Mouse (Mus musculus) stomach, postnatal 0 days (tissue): ENCODE measurements around the gene Gucd1. TPM values are rescaled to one million over a fixed set of nuclear protein-coding genes. Genes with fewer than 3 reads are reported as not detected.
A peak's percentile ranks its signal among the peaks of the same experiment; 100 is the strongest.

Experiments
- ATAC-seq: fragments of 200-750 bp; cut with Nextera tagmentation; 2 replicates; pipeline ENCODE4 v1.8.0; 2017; ENCODE audit not compliant: low FRiP score, low TSS enrichment
- DNase-seq: peaks from one replicate; pipeline ENCODE4 v3.0.0-alpha.2; 2016; ENCODE audit warnings: low spot score
- H3K27ac ChIP-seq: fragments of 300-500 bp; sonication (generic); replicated peaks from 2 replicates; pipeline ENCODE4 v1.5.1; 2014; ENCODE audit warnings: mild to moderate bottlenecking, control low read depth
- H3K27me3 ChIP-seq: fragments of 300-500 bp; sonication (generic); 2 replicates; pipeline ENCODE4 v1.6.1; 2014; ENCODE audit warnings: low read length; ENCODE audit not compliant: control insufficient read depth, insufficient read depth
- H3K36me3 ChIP-seq: fragments of 300-500 bp; sonication (generic); 2 replicates; pipeline ENCODE4 v1.6.1; 2014; ENCODE audit warnings: low read length, mixed read lengths; ENCODE audit not compliant: control insufficient read depth, insufficient read depth
- H3K4me1 ChIP-seq: fragments of 300-500 bp; sonication (generic); replicated peaks from 2 replicates; pipeline ENCODE4 v1.6.1; 2014; ENCODE audit warnings: antibody characterized with exemption; ENCODE audit not compliant: control insufficient read depth, insufficient read depth
- H3K4me2 ChIP-seq: fragments of 300-500 bp; sonication (generic); replicated peaks from 2 replicates; pipeline ENCODE4 v1.6.1; 2014; ENCODE audit warnings: low read depth, mild to moderate bottlenecking, control low read depth, moderate library complexity
- H3K4me3 ChIP-seq: fragments of 300-500 bp; sonication (generic); 2 replicates; pipeline ENCODE4 v1.5.1; 2014; ENCODE audit warnings: low read depth, low read length, control low read depth
- H3K9ac ChIP-seq: fragments of 300-500 bp; sonication (generic); 2 replicates; pipeline ENCODE4 v1.6.1; 2014; ENCODE audit warnings: mild to moderate bottlenecking, low read length, control low read depth, mixed read lengths
- H3K9me3 ChIP-seq: fragments of 300-500 bp; sonication (generic); 2 replicates; pipeline ENCODE4 v1.6.1; 2016; ENCODE audit warnings: low read length; ENCODE audit not compliant: control insufficient read depth
- CTCF ChIP-seq: IDR thresholded peaks from 2 replicates; pipeline ENCODE4 v1.5.1; 2016; ENCODE audit warnings: antibody characterized with exemption, low read depth, mild to moderate bottlenecking, moderate library complexity
- EP300 ChIP-seq: optimal IDR thresholded peaks from 2 replicates; pipeline ENCODE3; 2016; ENCODE audit warnings: antibody characterized with exemption
- WGBS: fragments of 180-500 bp; shearing (Covaris S2); extraction: QIAGEN DNeasy Blood & Tissue Kit; methylation state at CpG from one replicate; pipeline ENCODE4 v1.1.7; 2014; 5-methylcytosine and 5-hydroxymethylcytosine counted together
- polyA plus RNA-seq: library from polyadenylated mRNA; unstranded; fragments of >200 nt; fragmentation: Nextera tagmentation; extraction: Ambion mirVana; gene quantifications from 2 replicates; pipeline ENCODE4 v1.2.1, GENCODE M21; 2015

Gene Gucd1
- polyA plus RNA-seq, 1 experiment from 2014 or later = 14.6 TPM

DNA sequence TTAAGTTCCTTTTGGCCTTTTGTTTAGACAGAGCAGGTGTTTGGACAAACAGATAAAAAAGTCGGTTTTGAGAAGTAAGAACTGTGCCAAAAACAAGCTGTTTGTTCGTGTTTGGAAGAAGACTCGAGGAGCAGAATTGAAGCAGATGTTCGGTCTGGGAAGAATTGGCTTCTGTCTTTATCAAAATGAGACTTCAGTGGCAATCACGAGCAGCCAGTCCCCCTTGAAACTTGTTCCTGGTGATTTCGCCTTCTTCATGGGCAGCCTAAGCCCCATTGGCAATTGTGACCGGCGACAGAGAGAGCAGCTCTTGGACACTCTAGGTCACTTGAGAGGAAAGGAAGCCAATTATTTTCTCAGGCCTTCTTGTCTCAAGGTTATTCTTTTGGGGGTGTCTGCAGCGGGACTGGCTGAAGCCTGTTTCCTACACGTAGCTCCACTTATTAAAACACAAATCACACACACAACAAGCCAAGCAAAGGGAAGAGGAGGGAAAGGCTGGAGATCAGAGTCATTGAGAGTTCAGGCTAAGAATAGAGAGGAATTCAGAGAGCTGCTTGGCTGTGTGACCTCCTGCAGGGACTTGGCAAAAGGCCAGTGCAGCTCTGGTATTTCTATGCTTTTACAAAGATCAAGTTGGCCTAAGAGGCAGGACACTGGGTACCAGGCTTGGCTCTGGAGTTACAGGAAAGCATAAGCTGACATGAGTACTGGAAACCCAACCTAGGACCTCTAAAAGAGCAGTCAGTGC is 66.6 kb downstream of the Gucd1 start:
- Histone ChIP-seq H3K4me1 (no peaks in the 10 kb centered on the region), H3K9me3 (no peaks in the 10 kb centered on the region), H3K9ac (no peak overlapping the region), H3K36me3 (no peaks in the 10 kb centered on the region), H3K27ac (0 out of 2 replicates have a peak overlapping the region, but pooled peaks have one; percentile 9), H3K4me2 (no peak overlapping the region), H3K4me3 (no peak overlapping the region), H3K27me3 (no peaks in the 10 kb centered on the region)
- ATAC-seq (peak; percentile 65; the same call in 1 of the 2 replicates), DNase-seq (peak; percentile 34)
- WGBS = 39% methylated on average over 10 of the region's 10 CpGs
- TF ChIP-seq EP300 (no peak), CTCF (no peak)

DNA sequence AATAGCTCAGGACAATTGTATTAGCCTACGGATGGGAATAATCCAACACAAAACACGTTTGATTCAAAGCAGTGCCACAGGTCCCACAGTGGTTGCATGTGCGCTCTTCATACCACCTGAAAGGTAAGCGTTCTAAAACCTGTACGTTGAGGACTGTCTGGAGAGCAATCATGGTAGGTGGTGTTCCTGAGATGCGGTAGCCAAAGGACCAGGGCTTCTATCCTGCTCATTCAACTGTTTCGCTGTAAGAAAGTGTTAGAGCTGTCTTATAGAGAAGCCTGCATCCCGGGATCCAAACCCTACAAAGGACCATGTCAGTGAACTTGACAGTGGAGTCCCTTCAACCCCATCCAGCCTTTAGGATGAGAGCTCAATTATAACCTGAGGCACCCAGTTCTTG is 67.4 kb downstream of the Gucd1 start:
- no peaks in the 10 kb centered on the region for H3K27me3 ChIP-seq
- no peaks in the 10 kb centered on the region for H3K9me3 ChIP-seq
- H3K27ac ChIP-seq = no peak overlapping the region
- no peak overlapping the region for H3K4me2 ChIP-seq
- ATAC-seq (no peak), DNase-seq (no peak)
- no peak overlapping the region for H3K4me3 ChIP-seq
- 90% methylated on average over 8 of the region's 8 CpGs for WGBS
- no peak overlapping the region for H3K9ac ChIP-seq
- no peaks in the 10 kb centered on the region for H3K4me1 ChIP-seq
- TF ChIP-seq EP300 (no peak), CTCF (no peak)
- H3K36me3 ChIP-seq = no peaks in the 10 kb centered on the region

DNA sequence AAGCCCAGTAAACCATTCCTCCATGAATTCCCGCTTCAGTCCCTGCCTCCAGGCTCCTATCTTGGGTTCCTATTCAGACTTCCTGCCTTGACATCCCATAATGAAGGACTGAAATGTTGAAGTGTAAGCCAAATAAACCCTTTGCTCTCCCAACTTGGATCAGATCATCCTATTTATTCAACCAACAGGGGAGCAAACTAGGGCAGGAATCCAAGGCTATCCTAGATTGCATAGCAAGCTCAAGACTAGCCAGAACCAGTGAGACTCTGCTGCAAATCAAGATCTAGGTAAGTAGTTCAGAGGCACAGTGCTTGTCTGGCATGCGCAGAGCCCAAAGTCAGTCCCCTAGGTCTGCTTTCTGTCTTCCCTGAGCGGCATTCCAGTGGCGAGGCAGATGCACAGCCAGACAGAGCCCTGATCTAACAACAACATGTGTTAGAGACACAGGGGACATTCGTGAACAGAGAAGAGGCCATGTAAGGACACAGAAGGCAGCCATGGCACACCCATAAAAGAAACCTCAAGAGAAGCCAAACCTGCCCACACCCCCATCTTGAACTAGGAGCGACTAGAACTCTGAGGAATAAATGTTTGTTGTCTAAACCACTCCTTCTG is 68.9 kb downstream of the Gucd1 start:
- H3K27ac ChIP-seq = no peak overlapping the region
- no peak overlapping the region for H3K9ac ChIP-seq
- DNase-seq = no peak
- H3K4me3 ChIP-seq = no peak overlapping the region
- H3K4me2 ChIP-seq = no peak overlapping the region
- no peaks in the 10 kb centered on the region for H3K27me3 ChIP-seq
- ATAC-seq = peak; percentile 38; the same call in 1 of the 2 replicates
- TF ChIP-seq CTCF = no peak
- TF ChIP-seq EP300 = no peak
- no peaks in the 10 kb centered on the region for H3K36me3 ChIP-seq
- WGBS = 72% methylated on average over 6 of the region's 6 CpGs
- no peaks in the 10 kb centered on the region for H3K9me3 ChIP-seq
- no peaks in the 10 kb centered on the region; the same call in 1 of the 2 replicates for H3K4me1 ChIP-seq

DNA sequence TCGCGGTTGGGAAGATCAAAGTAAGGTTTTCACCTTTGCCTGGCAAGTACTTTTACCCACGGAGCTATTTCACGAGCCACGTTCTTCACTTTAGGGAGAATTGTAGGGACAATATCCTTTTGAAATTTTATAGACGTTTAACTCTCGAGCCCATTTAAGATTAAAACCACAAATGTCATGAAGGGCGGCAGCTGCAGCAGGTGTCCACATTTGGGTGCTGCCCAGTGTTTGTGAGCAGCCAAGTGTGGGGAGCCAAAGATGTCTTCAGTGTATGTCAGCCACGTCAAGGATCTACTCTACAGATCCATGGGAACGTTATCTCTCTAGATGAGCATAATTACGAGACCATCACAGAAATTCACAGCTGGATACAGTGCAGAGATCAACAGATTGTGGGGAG is 70.3 kb downstream of the Gucd1 start:
- Histone ChIP-seq H3K27ac (no peak overlapping the region), H3K9me3 (no peaks in the 10 kb centered on the region), H3K4me1 (no peaks in the 10 kb centered on the region; the same call in 1 of the 2 replicates), H3K36me3 (no peaks in the 10 kb centered on the region), H3K4me3 (no peak overlapping the region), H3K9ac (no peak overlapping the region), H3K4me2 (no peak overlapping the region), H3K27me3 (no peaks in the 10 kb centered on the region)
- ATAC-seq (no peak), DNase-seq (no peak)
- WGBS = 85% methylated on average over 11 of the region's 11 CpGs
- no peak for TF ChIP-seq EP300
- TF ChIP-seq CTCF = no peak

DNA sequence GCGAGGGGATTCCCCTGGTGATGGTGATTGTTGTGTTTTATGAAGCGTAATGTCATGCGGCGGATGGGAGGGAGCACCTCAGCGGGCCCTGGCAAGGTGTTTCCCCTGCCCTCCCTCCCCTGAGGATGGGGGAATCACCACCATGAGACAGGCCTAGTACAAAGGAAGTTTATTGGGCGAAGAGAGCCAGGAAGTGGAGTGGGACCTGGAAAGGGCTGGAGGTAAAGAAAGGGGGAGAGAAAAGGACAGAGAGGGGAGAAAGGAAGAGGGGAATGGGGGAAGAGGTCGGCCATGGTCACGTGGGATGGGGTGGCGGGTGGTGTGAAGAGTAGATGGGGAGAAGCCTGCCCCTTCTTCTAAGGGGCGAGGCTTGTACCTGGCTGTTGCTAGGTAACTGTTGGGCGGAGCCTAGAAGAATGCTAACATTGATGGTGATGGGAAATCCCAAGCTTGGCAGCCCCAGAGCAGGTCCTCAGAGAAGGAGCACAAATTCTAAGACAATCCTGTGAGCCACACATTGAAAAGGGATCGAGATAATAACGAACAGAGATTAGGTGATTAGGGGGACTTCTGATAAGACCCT is 71.2 kb downstream of the Gucd1 start:
- no peak for TF ChIP-seq CTCF
- TF ChIP-seq EP300 = no peak
- Histone ChIP-seq H3K27me3 (no peaks in the 10 kb centered on the region), H3K36me3 (no peaks in the 10 kb centered on the region), H3K4me1 (no peaks in the 10 kb centered on the region; the same call in 1 of the 2 replicates), H3K9ac (no peak overlapping the region), H3K4me2 (no peak overlapping the region), H3K4me3 (no peak overlapping the region), H3K9me3 (no peaks in the 10 kb centered on the region), H3K27ac (no peak overlapping the region)
- DNase-seq = no peak
- ATAC-seq = no peak
- 68% methylated on average over 13 of the region's 13 CpGs for WGBS

DNA sequence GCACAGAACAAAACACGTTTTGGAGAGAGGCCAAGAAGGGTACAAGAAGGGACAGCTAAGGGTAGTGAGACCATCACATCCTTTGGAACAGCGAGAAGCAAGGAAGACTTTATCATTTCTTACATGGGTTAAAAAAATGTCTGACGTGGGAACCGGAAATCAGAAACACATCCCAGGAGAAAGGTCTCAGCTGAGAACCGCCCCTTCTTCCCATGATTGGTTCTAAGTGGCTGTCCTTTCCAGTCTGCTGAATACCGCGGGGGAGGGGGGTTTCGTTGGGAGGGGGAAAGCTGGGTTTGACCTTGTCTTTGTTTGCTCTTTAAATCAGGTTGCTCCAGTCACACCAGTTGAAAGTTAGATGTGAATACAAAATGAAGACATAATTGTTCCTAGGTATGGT is 72.7 kb downstream of the Gucd1 start:
- Histone ChIP-seq H3K27ac (no peak overlapping the region), H3K36me3 (no peaks in the 10 kb centered on the region), H3K4me1 (no peaks in the 10 kb centered on the region; the same call in 1 of the 2 replicates), H3K27me3 (no peaks in the 10 kb centered on the region), H3K9me3 (no peaks in the 10 kb centered on the region), H3K4me2 (no peak overlapping the region), H3K4me3 (no peak overlapping the region), H3K9ac (no peak overlapping the region)
- TF ChIP-seq CTCF = no peak
- TF ChIP-seq EP300 = no peak
- WGBS = 29% methylated on average over 8 of the region's 8 CpGs
- DNase-seq = no peak
- no peak for ATAC-seq
